Mouse (Mus musculus) cortical plate, adult 2 months (tissue): Measurements from ENCODE around the gene Traf2.

Experiments used
- CTCF ChIP-seq: fragments of 200-500 bp; IDR thresholded peaks from 2 replicates; pipeline ENCODE4 v1.5.1; 2011; ENCODE audit warnings: mild to moderate bottlenecking, control low read depth, low read length; ENCODE audit not compliant: insufficient read depth; ENCODE audit errors: extremely low read depth
- POLR2A ChIP-seq: fragments of 200-500 bp; IDR thresholded peaks from 2 replicates; pipeline ENCODE4 v1.6.1; 2011; ENCODE audit warnings: mild to moderate bottlenecking, low read length, control low read depth; ENCODE audit not compliant: insufficient read depth; ENCODE audit errors: extremely low read depth

DNA sequence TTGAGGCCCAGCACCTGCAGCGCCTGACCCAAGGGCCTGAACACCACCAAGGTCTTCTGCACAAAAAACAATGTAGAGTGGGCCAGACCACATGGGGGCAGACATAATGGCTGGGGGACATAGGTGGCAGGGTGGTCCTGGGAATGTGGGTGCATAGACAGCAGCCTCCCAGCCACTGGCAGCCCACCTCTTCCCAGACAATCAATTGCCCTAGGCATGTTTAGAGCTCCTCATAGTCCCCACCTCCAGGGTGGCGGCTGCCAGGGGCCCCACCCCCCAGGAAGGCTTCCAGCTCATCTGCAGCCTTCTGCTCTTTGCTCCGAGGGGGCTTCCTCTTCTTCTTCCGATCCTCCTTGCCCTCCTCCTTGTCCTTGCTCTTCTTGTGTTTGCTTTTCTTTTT is 36.8 kb upstream of the Traf2 start:
- TF ChIP-seq POLR2A (no peak), CTCF (no peak)
